15 mouse cellular contexts compared by ENCODE assay signal in the genomic region with DNA sequence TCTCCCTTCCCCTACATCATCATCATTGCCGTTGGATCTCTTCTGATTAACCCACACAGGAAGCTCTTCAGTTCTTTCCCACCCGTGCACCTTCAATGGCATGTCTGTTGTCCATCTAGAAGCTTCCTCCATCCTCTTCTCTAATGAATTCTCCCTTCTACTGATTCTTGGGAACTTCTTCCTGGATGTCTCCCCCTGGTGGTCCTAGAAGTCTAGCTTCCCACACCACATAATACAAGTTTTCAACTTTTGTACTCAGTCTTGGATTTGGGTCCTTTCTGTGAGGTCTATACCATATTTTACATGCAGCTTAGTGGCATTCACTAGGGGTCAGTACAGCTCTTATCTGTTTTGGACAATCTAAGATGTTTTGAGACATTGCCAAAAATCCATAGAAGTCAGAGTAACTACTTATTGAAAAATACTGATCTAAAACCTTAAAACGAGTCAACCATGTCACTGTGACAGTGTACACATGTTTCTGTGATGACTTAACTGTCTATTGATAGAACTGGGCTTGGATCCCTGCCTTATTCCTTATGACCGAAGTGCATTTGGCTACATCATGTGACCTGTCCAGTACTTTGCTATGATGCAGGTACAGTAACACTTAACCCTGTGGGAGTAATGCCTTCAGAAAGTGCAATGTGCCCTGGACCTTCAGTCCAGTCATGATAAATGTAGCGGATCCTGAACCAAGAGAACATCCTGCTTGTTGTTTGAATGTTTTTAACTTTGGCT.
DNase-seq lines count a peak whose midpoint lies in the region; ATAC-seq and TF ChIP-seq lines count a peak whose summit lies in the region.
"Had no signal": no experiment of that assay in that cellular context is flagged by ENCODE, and none has a peak within 500 bp of the region (broad histone marks: within the 10 kb centered on the region; RNA-seq: fewer than 3 reads in every experiment).

No protein-coding gene starts in this region.

- no peaks in the 10 kb centered on the region for H3K36me3 ChIP-seq in forebrain, postnatal 0 days (ENCODE audit: insufficient read depth)
- no peaks in the 10 kb centered on the region for H3K36me3 ChIP-seq in forebrain, embryonic 13.5 days (ENCODE audit: poor library complexity, severe bottlenecking)
- H3K36me3 ChIP-seq in kidney, embryonic 16.5 days (ENCODE audit: insufficient read depth, low read length) = no peaks in the 10 kb centered on the region
- H3K36me3 ChIP-seq in midbrain, postnatal 0 days (ENCODE audit: insufficient read depth, low read length) = no peaks in the 10 kb centered on the region
- no peaks in the 10 kb centered on the region for H3K36me3 ChIP-seq in midbrain, embryonic 16.5 days (ENCODE audit: control insufficient read depth, insufficient read depth, low read length)
- no peaks in the 10 kb centered on the region for H3K36me3 ChIP-seq in hindbrain, embryonic 16.5 days (ENCODE audit: control insufficient read depth, insufficient read depth, low read length)
- H3K36me3 ChIP-seq: hindbrain, embryonic 13.5 days; neural tube, embryonic 15.5 days had no signal

- peak; percentile 50 for TF ChIP-seq CTCF in forebrain, postnatal 0 days (IDR thresholded peaks at IDR 0.05; ENCODE audit: low read depth)
- TF ChIP-seq CTCF in midbrain, postnatal 0 days (IDR thresholded peaks at IDR 0.05) = peak; percentile 54

- no peak for DNase-seq in forebrain, postnatal 0 days
- peak; percentile 21 for DNase-seq in kidney, postnatal 10 days
- DNase-seq in midbrain, postnatal 0 days (ENCODE audit: low spot score) = no peak
- no peak for DNase-seq in cerebellum, adult 9-10 months
- DNase-seq: cerebellum, adult 8-10 months; gastrocnemius, postnatal 36 days; kidney, adult 2 months; right cerebral cortex, adult 18-20 months had no signal

- H3K4me1 ChIP-seq in forebrain, postnatal 0 days (ENCODE audit: insufficient read depth) = no peaks in the 10 kb centered on the region
- H3K4me1 ChIP-seq in forebrain, embryonic 13.5 days = peaks cover 22% of the 10 kb centered on the region
- no peaks in the 10 kb centered on the region for H3K4me1 ChIP-seq in kidney, embryonic 16.5 days (ENCODE audit: insufficient read depth, low read length)
- H3K4me1 ChIP-seq in midbrain, postnatal 0 days (ENCODE audit: insufficient read depth, low read length) = no peaks in the 10 kb centered on the region
- H3K4me1 ChIP-seq in midbrain, embryonic 16.5 days (ENCODE audit: control insufficient read depth, insufficient read depth, low read length) = 0 out of 2 replicates have a peak, but pooled peaks cover 8% of the 10 kb centered on the region
- no peaks in the 10 kb centered on the region for H3K4me1 ChIP-seq in hindbrain, embryonic 16.5 days (ENCODE audit: control insufficient read depth, insufficient read depth, low read depth, low read length)
- H3K4me1 ChIP-seq: neural tube, embryonic 15.5 days had no signal

- H3K4me2 ChIP-seq in forebrain, postnatal 0 days (ENCODE audit: low read depth) = no peak overlapping the region
- H3K4me2 ChIP-seq in forebrain, embryonic 13.5 days = no peak overlapping the region
- no peak overlapping the region for H3K4me2 ChIP-seq in kidney, embryonic 16.5 days (replicated peaks; ENCODE audit: low read depth, low read length)
- no peak overlapping the region for H3K4me2 ChIP-seq in midbrain, postnatal 0 days (ENCODE audit: low read depth, low read length, poor library complexity, severe bottlenecking)
- no peak overlapping the region for H3K4me2 ChIP-seq in midbrain, embryonic 16.5 days (ENCODE audit: low read length)
- H3K4me2 ChIP-seq in hindbrain, embryonic 16.5 days (ENCODE audit: low read length) = no peak overlapping the region
- H3K4me2 ChIP-seq: hindbrain, embryonic 13.5 days; neural tube, embryonic 15.5 days had no signal

- ATAC-seq in forebrain, postnatal 0 days = no peak
- ATAC-seq in forebrain, embryonic 13.5 days = no peak
- no peak for ATAC-seq in kidney, embryonic 16.5 days (ENCODE audit: low FRiP score, low TSS enrichment)
- no peak for ATAC-seq in midbrain, postnatal 0 days (ENCODE audit: low FRiP score)
- no peak for ATAC-seq in midbrain, embryonic 16.5 days
- ATAC-seq in hindbrain, embryonic 16.5 days = no peak

- 83% methylated on average over 5 of the region's 5 CpGs for WGBS in forebrain, postnatal 0 days
- WGBS in forebrain, embryonic 13.5 days = 90% methylated on average over 5 of the region's 5 CpGs
- 79% methylated on average over 5 of the region's 5 CpGs for WGBS in kidney, embryonic 16.5 days
- 93% methylated on average over 5 of the region's 5 CpGs for WGBS in midbrain, postnatal 0 days
- WGBS in midbrain, embryonic 16.5 days = 92% methylated on average over 5 of the region's 5 CpGs
- 88% methylated on average over 5 of the region's 5 CpGs for WGBS in hindbrain, embryonic 16.5 days

- H3K4me3 ChIP-seq in forebrain, postnatal 0 days (ENCODE audit: low read depth, low read length) = no peak overlapping the region
- no peak overlapping the region for H3K4me3 ChIP-seq in forebrain, embryonic 13.5 days
- no peak overlapping the region for H3K4me3 ChIP-seq in kidney, embryonic 16.5 days (ENCODE audit: low read length)
- no peak overlapping the region for H3K4me3 ChIP-seq in midbrain, postnatal 0 days (ENCODE audit: low read depth, low read length)
- H3K4me3 ChIP-seq in midbrain, embryonic 16.5 days (ENCODE audit: low read depth, low read length) = no peak overlapping the region
- no peak overlapping the region for H3K4me3 ChIP-seq in hindbrain, embryonic 16.5 days (ENCODE audit: low read length)
- H3K4me3 ChIP-seq: hindbrain, embryonic 13.5 days; neural tube, embryonic 15.5 days had no signal

- H3K27ac ChIP-seq in forebrain, postnatal 0 days (ENCODE audit: low read depth, low read length) = no peak overlapping the region
- no peak overlapping the region for H3K27ac ChIP-seq in forebrain, embryonic 13.5 days
- no peak overlapping the region for H3K27ac ChIP-seq in kidney, embryonic 16.5 days (ENCODE audit: low read length)
- no peak overlapping the region for H3K27ac ChIP-seq in midbrain, postnatal 0 days (ENCODE audit: low read depth, low read length)
- H3K27ac ChIP-seq in midbrain, embryonic 16.5 days (ENCODE audit: low read length) = no peak overlapping the region
- H3K27ac ChIP-seq in hindbrain, embryonic 16.5 days (ENCODE audit: low read depth, low read length) = no peak overlapping the region
- H3K27ac ChIP-seq: hindbrain, embryonic 13.5 days; liver, embryonic 14.5 days; neural tube, embryonic 15.5 days had no signal

- H3K27me3 ChIP-seq in forebrain, postnatal 0 days (ENCODE audit: insufficient read depth, low read length) = no peaks in the 10 kb centered on the region
- no peaks in the 10 kb centered on the region for H3K27me3 ChIP-seq in forebrain, embryonic 13.5 days
- H3K27me3 ChIP-seq in kidney, embryonic 16.5 days (ENCODE audit: insufficient read depth, low read length) = no peaks in the 10 kb centered on the region
- H3K27me3 ChIP-seq in midbrain, postnatal 0 days (ENCODE audit: insufficient read depth, low read length) = no peaks in the 10 kb centered on the region
- H3K27me3 ChIP-seq in midbrain, embryonic 16.5 days (ENCODE audit: control insufficient read depth, insufficient read depth, low read depth, low read length) = no peaks in the 10 kb centered on the region
- no peaks in the 10 kb centered on the region for H3K27me3 ChIP-seq in hindbrain, embryonic 16.5 days (replicated peaks; ENCODE audit: control insufficient read depth, insufficient read depth, low read length)
- H3K27me3 ChIP-seq: hindbrain, embryonic 13.5 days; neural tube, embryonic 15.5 days had no signal

- H3K9ac ChIP-seq in forebrain, postnatal 0 days = no peak overlapping the region
- H3K9ac ChIP-seq in forebrain, embryonic 13.5 days = no peak overlapping the region
- H3K9ac ChIP-seq in kidney, embryonic 16.5 days (replicated peaks; ENCODE audit: low read length) = no peak overlapping the region
- no peak overlapping the region for H3K9ac ChIP-seq in midbrain, postnatal 0 days (replicated peaks; ENCODE audit: low read length, poor library complexity, severe bottlenecking)
- no peak overlapping the region for H3K9ac ChIP-seq in midbrain, embryonic 16.5 days (ENCODE audit: low read depth, low read length)
- H3K9ac ChIP-seq in hindbrain, embryonic 16.5 days (ENCODE audit: low read depth, low read length) = no peak overlapping the region
- H3K9ac ChIP-seq: hindbrain, embryonic 13.5 days; liver, embryonic 14.5 days; neural tube, embryonic 15.5 days had no signal

- H3K9me3 ChIP-seq in forebrain, postnatal 0 days (ENCODE audit: low read length) = no peaks in the 10 kb centered on the region
- H3K9me3 ChIP-seq in forebrain, embryonic 13.5 days (replicated peaks) = no peaks in the 10 kb centered on the region
- no peaks in the 10 kb centered on the region for H3K9me3 ChIP-seq in kidney, embryonic 16.5 days (ENCODE audit: low read length)
- H3K9me3 ChIP-seq in midbrain, postnatal 0 days (ENCODE audit: low read length) = no peaks in the 10 kb centered on the region
- no peaks in the 10 kb centered on the region for H3K9me3 ChIP-seq in midbrain, embryonic 16.5 days (replicated peaks; ENCODE audit: control insufficient read depth, low read length, poor library complexity, severe bottlenecking)
- no peaks in the 10 kb centered on the region for H3K9me3 ChIP-seq in hindbrain, embryonic 16.5 days (ENCODE audit: control insufficient read depth, low read length)
- H3K9me3 ChIP-seq: hindbrain, embryonic 13.5 days; neural tube, embryonic 15.5 days had no signal
